In the genomic region with DNA sequence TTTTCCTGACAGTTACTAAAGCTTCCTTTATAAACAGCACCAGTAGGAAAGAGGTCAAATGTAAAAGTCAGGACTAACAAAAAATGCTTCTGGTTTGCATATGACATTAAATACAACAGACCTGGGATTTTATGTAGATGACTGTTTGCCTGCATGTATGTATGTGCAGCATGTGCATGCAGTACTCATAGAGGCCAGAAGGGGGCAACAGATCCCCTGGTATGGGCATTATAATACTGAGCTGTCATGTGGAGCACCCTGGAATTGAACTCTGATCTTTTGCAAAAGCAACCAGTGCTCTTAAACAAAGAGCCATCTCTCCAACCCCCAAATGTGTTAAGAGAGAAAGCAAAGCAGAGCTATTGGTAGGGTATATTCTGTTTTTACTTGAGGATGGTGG, we compare ENCODE assay signal across 20 mouse cellular contexts.
DNase-seq lines count a peak whose midpoint lies in the region; ATAC-seq and TF ChIP-seq lines count a peak whose summit lies in the region.
"Had no signal": no experiment of that assay in that cellular context is flagged by ENCODE, and none has a peak within 500 bp of the region (broad histone marks: within the 10 kb centered on the region; RNA-seq: fewer than 3 reads in every experiment).

No protein-coding gene starts in this region.

- H3K4me1 ChIP-seq in hindbrain, postnatal 0 days (ENCODE audit: insufficient read depth, low read length), result no peaks in the 10 kb centered on the region
- no peaks in the 10 kb centered on the region for H3K4me1 ChIP-seq in hindbrain, embryonic 14.5 days (replicated peaks; ENCODE audit: control insufficient read depth, insufficient read depth, low read length)
- H3K4me1 ChIP-seq in lung, embryonic 14.5 days (ENCODE audit: insufficient read depth), result no peaks in the 10 kb centered on the region
- no peaks in the 10 kb centered on the region for H3K4me1 ChIP-seq in MEL (ENCODE audit: control insufficient read depth in 1 of 2, insufficient read depth in 2 of 2, low read length in 2 of 2)
- H3K4me1 ChIP-seq: forebrain, embryonic 15.5 days; hindbrain, embryonic 13.5 days had no signal

- TF ChIP-seq RAD21 in MEL (IDR thresholded peaks at IDR 0.05; ENCODE audit: low read depth, low read length), result no peak; the same call in 1 of the 2 replicates

- ATAC-seq in hindbrain, postnatal 0 days, result no peak
- no peak for ATAC-seq in hindbrain, embryonic 14.5 days (ENCODE audit: low FRiP score)
- no peak for ATAC-seq in lung, embryonic 14.5 days (ENCODE audit: insufficient read depth)
- ATAC-seq: forebrain, embryonic 15.5 days; midbrain, embryonic 16.5 days had no signal

- DNase-seq in hindbrain, postnatal 0 days (ENCODE audit: low spot score), result no peak
- DNase-seq in hindbrain, embryonic 14.5 days (ENCODE audit: low spot score), result no peak
- no peak for DNase-seq in lung, embryonic 14.5 days
- no peak for DNase-seq in lung, postnatal 25 days (ENCODE audit: low spot score)
- peak; percentile 29 for DNase-seq in MEL (ENCODE audit: low read depth, low spot score)
- peak; percentile 13 for DNase-seq in induced T-regulatory cell, adult 2 months (ENCODE audit: low read depth)
- no peak for DNase-seq in spleen, postnatal 10 days (ENCODE audit: low spot score in 2 of 2)
- DNase-seq: adrenal gland, adult 8-10 months; cerebellum, adult 9-10 months; kidney, adult 18-20 months; kidney, postnatal 14 days; liver, embryonic 13.5 days; lung, postnatal 14 days; right cerebral cortex, postnatal 14 days; thymus, postnatal 25 days had no signal

- no peak overlapping the region for H3K9ac ChIP-seq in hindbrain, postnatal 0 days (replicated peaks; ENCODE audit: low read length)
- H3K9ac ChIP-seq in hindbrain, embryonic 14.5 days, result no peak overlapping the region
- no peak overlapping the region for H3K9ac ChIP-seq in lung, embryonic 14.5 days
- no peak overlapping the region for H3K9ac ChIP-seq in MEL (ENCODE audit: control insufficient read depth, low read depth, low read length, poor library complexity, severe bottlenecking)
- H3K9ac ChIP-seq: embryonic facial prominence, embryonic 13.5 days; forebrain, embryonic 15.5 days; heart, embryonic 13.5 days; hindbrain, embryonic 13.5 days; liver, embryonic 13.5 days had no signal

- no peak overlapping the region for H3K4me2 ChIP-seq in hindbrain, postnatal 0 days (ENCODE audit: low read depth, low read length)
- no peak overlapping the region for H3K4me2 ChIP-seq in hindbrain, embryonic 14.5 days (replicated peaks)
- H3K4me2 ChIP-seq in lung, embryonic 14.5 days, result no peak overlapping the region
- H3K4me2 ChIP-seq: embryonic facial prominence, embryonic 13.5 days; forebrain, embryonic 15.5 days; heart, embryonic 13.5 days; hindbrain, embryonic 13.5 days; liver, embryonic 13.5 days had no signal

- no peaks in the 10 kb centered on the region for H3K27me3 ChIP-seq in hindbrain, postnatal 0 days (ENCODE audit: insufficient read depth, low read length)
- no peaks in the 10 kb centered on the region for H3K27me3 ChIP-seq in hindbrain, embryonic 14.5 days (ENCODE audit: control insufficient read depth, insufficient read depth, low read length)
- no peaks in the 10 kb centered on the region for H3K27me3 ChIP-seq in lung, embryonic 14.5 days (ENCODE audit: insufficient read depth, low read length)
- H3K27me3 ChIP-seq in MEL (ENCODE audit: control insufficient read depth in 1 of 2, insufficient read depth in 2 of 2, low read length in 2 of 2), result no peaks in the 10 kb centered on the region
- H3K27me3 ChIP-seq: embryonic facial prominence, embryonic 13.5 days; forebrain, embryonic 15.5 days; heart, embryonic 13.5 days; hindbrain, embryonic 13.5 days; liver, embryonic 13.5 days had no signal

- no peak for TF ChIP-seq POLR2A in MEL (IDR thresholded peaks at IDR 0.05; ENCODE audit: control insufficient read depth in 1 of 2, insufficient read depth in 1 of 2, low read depth in 1 of 2, low read length in 2 of 2, poor library complexity in 1 of 2)

- no peak overlapping the region for H3K4me3 ChIP-seq in hindbrain, postnatal 0 days (ENCODE audit: low read length)
- H3K4me3 ChIP-seq in hindbrain, embryonic 14.5 days (replicated peaks; ENCODE audit: low read length), result no peak overlapping the region
- no peak overlapping the region for H3K4me3 ChIP-seq in lung, embryonic 14.5 days (ENCODE audit: low read depth, low read length)
- H3K4me3 ChIP-seq in MEL (ENCODE audit: control insufficient read depth in 1 of 2, insufficient read depth in 1 of 2, low read depth in 2 of 2, low read length in 2 of 2), result no peak overlapping the region
- H3K4me3 ChIP-seq: embryonic facial prominence, embryonic 13.5 days; forebrain, embryonic 15.5 days; heart, embryonic 13.5 days; hindbrain, embryonic 13.5 days; liver, embryonic 13.5 days had no signal

- H3K27ac ChIP-seq in hindbrain, postnatal 0 days, result no peak overlapping the region
- H3K27ac ChIP-seq in hindbrain, embryonic 14.5 days, result no peak overlapping the region
- no peak overlapping the region for H3K27ac ChIP-seq in lung, embryonic 14.5 days (ENCODE audit: low read depth)
- no peak overlapping the region for H3K27ac ChIP-seq in MEL (ENCODE audit: control insufficient read depth, low read depth, low read length)
- H3K27ac ChIP-seq: embryonic facial prominence, embryonic 13.5 days; forebrain, embryonic 15.5 days; heart, embryonic 13.5 days; hindbrain, embryonic 13.5 days; liver, embryonic 13.5 days had no signal

- H3K9me3 ChIP-seq in hindbrain, postnatal 0 days (ENCODE audit: low read length), result peaks cover 4% of the 10 kb centered on the region; the same call in 1 of the 2 replicates
- peaks cover 10% of the 10 kb centered on the region for H3K9me3 ChIP-seq in hindbrain, embryonic 14.5 days (ENCODE audit: control insufficient read depth, low read length)
- H3K9me3 ChIP-seq in lung, embryonic 14.5 days (ENCODE audit: low read depth, low read length), result no peaks in the 10 kb centered on the region
- H3K9me3 ChIP-seq in MEL (replicated peaks; ENCODE audit: insufficient read depth, low read length), result no peaks in the 10 kb centered on the region
- H3K9me3 ChIP-seq: forebrain, embryonic 15.5 days; liver, embryonic 13.5 days had no signal

- TF ChIP-seq EP300 in MEL (IDR thresholded peaks at IDR 0.05; ENCODE audit: low read depth in 1 of 2, low read length in 2 of 2), result no peak

- H3K36me3 ChIP-seq in hindbrain, postnatal 0 days (ENCODE audit: insufficient read depth, low read length), result peaks cover 50% of the 10 kb centered on the region
- H3K36me3 ChIP-seq in hindbrain, embryonic 14.5 days (replicated peaks; ENCODE audit: control insufficient read depth, insufficient read depth), result peaks cover 76% of the 10 kb centered on the region
- no peaks in the 10 kb centered on the region for H3K36me3 ChIP-seq in lung, embryonic 14.5 days (ENCODE audit: insufficient read depth)
- no peaks in the 10 kb centered on the region for H3K36me3 ChIP-seq in MEL (ENCODE audit: control insufficient read depth in 1 of 2, insufficient read depth in 2 of 2, low read length in 2 of 2)

- no peaks in the 10 kb centered on the region for H3K79me2 ChIP-seq in MEL (ENCODE audit: control insufficient read depth, insufficient read depth, low read length, poor library complexity)

- TF ChIP-seq CTCF in hindbrain, postnatal 0 days (IDR thresholded peaks at IDR 0.05; ENCODE audit: low read depth), result peak; percentile 38; the same call in 1 of the 2 replicates
- peak; percentile 18; the same call in 1 of the 2 replicates for TF ChIP-seq CTCF in lung, embryonic 14.5 days (IDR thresholded peaks at IDR 0.05; ENCODE audit: low read depth)
- TF ChIP-seq CTCF in MEL (IDR thresholded peaks at IDR 0.05 in 2 of 3, conservative IDR thresholded peaks at IDR 0.05 in 1 of 3; ENCODE audit: control insufficient read depth in 1 of 3, insufficient read depth in 1 of 3, low read depth in 2 of 3, low read length in 3 of 3, poor library complexity in 1 of 3, severe bottlenecking in 1 of 3), result peak; percentile 16 to 48 (median 46); a peak in 4 of 6 replicates

TF ChIP-seq in MEL, 35 proteins besides CTCF, POLR2A, EP300 and RAD21:
- TF ChIP-seq SMC3 (IDR thresholded peaks at IDR 0.05; ENCODE audit: low read depth, low read length), result 0 out of 2 replicates have a peak, but pooled peaks have one; percentile 14
- no peak for TF ChIP-seq MAFK (IDR thresholded peaks at IDR 0.05; ENCODE audit: borderline replicate concordance, low read depth, low read length)
- TF ChIP-seq JUND (IDR thresholded peaks at IDR 0.05; ENCODE audit: low read depth, low read length), result no peak
- TF ChIP-seq ZMIZ1 (IDR thresholded peaks at IDR 0.05; ENCODE audit: low read depth, low read length), result no peak
- no peak for TF ChIP-seq GABPA (IDR thresholded peaks at IDR 0.05; ENCODE audit: low read depth, low read length)
- no peak for TF ChIP-seq POLR2AphosphoS5 (IDR thresholded peaks at IDR 0.05; ENCODE audit: borderline replicate concordance, low read depth, low read length)

Comparison
In these comparisons a context has a peak if more than half of its experiments do, and no peak if none do; other contexts are left out.
1. DNase-seq: peak in MEL (single experiment) and induced T-regulatory cell, adult 2 months (single experiment); none in hindbrain, postnatal 0 days (single experiment), hindbrain, embryonic 14.5 days (single experiment), lung, embryonic 14.5 days (single experiment), lung, postnatal 25 days (single experiment) and spleen, postnatal 10 days (0 of 2).
2. Peak in every context shown above with its lines, with median percentiles within 50 percentile points of each other: CTCF ChIP-seq.